Mouse (Mus musculus) Patski (cell line): ENCODE data around the gene Lce1c. TPM values are rescaled to one million over a fixed set of nuclear protein-coding genes. Genes with fewer than 3 reads are reported as not detected.

ENCODE experiments used
- ATAC-seq: fragments of 100-300 bp; one replicate; pipeline ENCODE4 v1.8.0; 2021
- CTCF ChIA-PET: fragments of 350-600 bp; sonication (Branson Sonifier 250); formaldehyde crosslinking; loops from one replicate; lab custom pipeline; 2022; ENCODE audit warnings: inconsistent platforms; lab: Charles Lee
- POLR2A ChIA-PET: fragments of 350-600 bp; sonication (Branson Sonifier 250); formaldehyde crosslinking; loops from one replicate; lab custom pipeline; 2022; ENCODE audit warnings: antibody characterized with exemption, inconsistent platforms; lab: Charles Lee
- DNase-seq: peaks from one replicate; pipeline ENCODE4 v3.0.0-alpha.2; 2011; ENCODE audit warnings: low read depth, low spot score
- H3K27me3 ChIP-seq: fragments of 371-371 bp; one replicate; pipeline ENCODE4 v1.5.1; 2021
- CTCF ChIP-seq: fragments of 100-300 bp; IDR thresholded peaks from one replicate; pipeline ENCODE4 v1.5.1; 2021
- in situ Hi-C: fragments of 300-500 bp; cut with MboI; formaldehyde crosslinking; loops from 3 replicates; pipeline ENCODE4 v1.11.1; 2018; ENCODE audit warnings: low pct_unique_long_range_greater_than_20kb, mixed read lengths
- polyA plus RNA-seq: library from polyadenylated mRNA; unstranded; gene quantifications from one replicate; pipeline ENCODE4 v1.2.3, GENCODE M21; 2021

Lce1c gene
- polyA plus RNA-seq, 1 experiment from 2014 or later, result not detected

DNA sequence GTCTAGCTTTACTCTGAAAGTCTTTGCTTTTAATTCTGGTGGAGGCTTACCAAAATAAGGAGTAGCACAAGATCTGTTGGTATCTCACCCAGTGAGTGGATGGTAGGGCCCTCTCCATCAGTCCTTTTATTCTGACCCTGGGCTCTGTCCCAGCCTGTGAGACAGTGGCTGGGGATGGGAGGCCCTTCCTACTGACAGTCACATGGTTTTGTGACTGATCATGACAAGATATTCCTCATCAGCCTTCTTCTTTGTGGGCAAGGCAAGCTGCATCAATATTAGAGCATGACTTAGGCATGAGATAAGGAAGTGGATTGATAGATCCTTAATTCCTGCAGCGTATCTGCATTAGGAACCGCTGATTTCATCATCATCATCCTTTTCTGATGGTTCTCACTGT lies 29.9 kb downstream of the Lce1c start, which contains the start of gene Lce1e:
Gene Lce1e, minus strand, starts transcription at position 101 of the 400 bp plus-strand sequence.
- DNase-seq (no peak), ATAC-seq (no peak)
- POLR2A ChIA-PET, result no interaction called here
- in situ Hi-C loops, result no loop called here
- CTCF ChIA-PET, result no interaction called here
- TF ChIP-seq CTCF, result no peak
- peaks cover 4% of the 10 kb centered on the region for H3K27me3 ChIP-seq

DNA sequence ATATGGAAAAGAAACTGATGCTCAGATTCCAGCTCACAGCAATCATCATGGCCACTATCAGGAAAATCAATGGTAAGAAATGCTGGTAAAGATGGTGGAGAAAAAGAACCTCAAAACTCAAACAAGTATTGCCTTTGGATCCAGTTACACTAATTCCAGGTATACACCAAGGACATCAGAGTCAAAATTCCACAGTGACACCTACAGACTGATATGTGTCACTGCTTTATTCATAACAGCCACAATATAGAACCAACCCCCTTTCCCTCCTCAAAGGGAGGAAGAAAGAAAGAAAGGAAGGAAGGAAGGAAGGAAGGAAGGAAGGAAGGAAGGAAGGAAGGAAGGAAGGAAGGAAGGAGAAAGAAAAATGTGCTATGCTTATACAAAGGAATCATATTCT lies 36.1 kb downstream of the Lce1c start:
- ChIA-PET CTCF (interaction anchor here (1.1 to 1.4 kb wide), 2 partner anchors 11 to 14 kb away, joined by 3 read pairs; no protein-coding TSS in a partner anchor), POLR2A (no interaction called here)
- DNase-seq, result no peak
- in situ Hi-C loops, result no loop called here
- peak; percentile 15 for TF ChIP-seq CTCF
- ATAC-seq, result peak; percentile 57
- peaks cover 4% of the 10 kb centered on the region for H3K27me3 ChIP-seq

DNA sequence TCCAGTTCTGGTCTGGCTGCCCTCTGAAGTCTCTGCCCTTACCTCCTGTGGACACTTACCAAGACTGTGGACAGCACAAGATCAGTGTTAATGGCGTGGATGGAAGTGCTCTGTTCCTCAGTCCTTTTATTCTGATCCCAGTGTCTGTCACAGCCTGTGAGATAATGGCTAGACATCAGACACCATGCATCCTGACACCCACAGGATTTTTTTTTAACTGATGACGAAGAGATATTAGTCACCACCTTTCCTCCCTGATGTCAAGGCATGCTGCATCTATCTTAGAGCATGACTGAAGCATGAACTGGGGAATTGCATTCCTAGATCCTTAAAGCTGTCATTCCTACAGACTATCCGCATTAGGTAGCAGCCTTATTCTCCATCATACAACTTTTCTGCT lies 41.2 kb downstream of the Lce1c start, which contains the start of gene Lce1f:
Gene Lce1f, minus strand, starts transcription at position 101 of the 400 bp plus-strand sequence.
- no peak for DNase-seq
- in situ Hi-C loops, result no loop called here
- H3K27me3 ChIP-seq, result peaks cover 3% of the 10 kb centered on the region
- ChIA-PET CTCF (no interaction called here), POLR2A (no interaction called here)
- no peak for ATAC-seq
- no peak for TF ChIP-seq CTCF

DNA sequence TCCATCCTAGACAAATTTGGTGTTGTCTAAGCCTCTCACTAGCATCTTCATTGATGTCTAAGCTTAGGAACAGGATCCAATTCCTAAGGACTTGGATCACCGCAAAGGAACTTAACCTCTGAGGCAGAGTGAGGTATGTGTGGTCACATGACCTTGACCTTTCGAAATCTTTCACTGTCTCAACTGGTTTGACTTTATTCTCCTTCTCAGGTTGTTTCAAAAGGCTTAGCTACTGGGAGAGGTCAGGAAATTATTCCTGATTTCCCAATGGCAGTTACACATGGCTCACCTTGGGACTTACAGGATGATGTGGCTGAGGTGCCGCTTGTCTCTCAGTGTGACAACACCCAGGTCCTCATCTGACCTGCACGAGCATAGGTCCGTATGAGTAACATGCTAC lies 43.6 kb downstream of the Lce1c start:
- ChIA-PET POLR2A (no interaction called here), CTCF (no interaction called here)
- DNase-seq (no peak), ATAC-seq (no peak)
- in situ Hi-C loops, result no loop called here
- peaks cover 3% of the 10 kb centered on the region for H3K27me3 ChIP-seq
- no peak for TF ChIP-seq CTCF

Other genes with a start within 250 kb of the Lce1c start
- 11.3 TPM for gene Gm9774, start 249.8 kb upstream of the Lce1c start, polyA plus RNA-seq
- gene Sprr2k, start 246.7 kb upstream of the Lce1c start, polyA plus RNA-seq, result not detected
- gene Sprr1b, start 240.5 kb upstream of the Lce1c start, polyA plus RNA-seq, result 0.19 TPM
- not detected for gene Sprr3, start 220.5 kb upstream of the Lce1c start, polyA plus RNA-seq
- gene Sprr1a, start 193.4 kb upstream of the Lce1c start, polyA plus RNA-seq, result 14.1 TPM
- gene Sprr4, start 178.8 kb upstream of the Lce1c start, polyA plus RNA-seq, result not detected
- gene 2310046K23Rik, start 144.7 kb upstream of the Lce1c start, polyA plus RNA-seq, result not detected
- gene Ivl, start 105.5 kb upstream of the Lce1c start, polyA plus RNA-seq, result not detected
- gene Smcp, start 90.2 kb upstream of the Lce1c start, polyA plus RNA-seq, result not detected
- not detected for gene 2210017I01Rik, start 71.8 kb upstream of the Lce1c start, polyA plus RNA-seq
- gene Lce6a, start 57.6 kb upstream of the Lce1c start, polyA plus RNA-seq, result not detected
- not detected for gene Lce1a1, start 30.9 kb upstream of the Lce1c start, polyA plus RNA-seq
- gene Lce1b, start 22.3 kb upstream of the Lce1c start, polyA plus RNA-seq, result not detected
- not detected for gene Lce1a2, start 8.9 kb upstream of the Lce1c start, polyA plus RNA-seq
- not detected for gene Lce1d, start 8.0 kb downstream of the Lce1c start, polyA plus RNA-seq
- not detected for gene Lce1e, start 29.8 kb downstream of the Lce1c start, polyA plus RNA-seq
- not detected for gene Lce1f, start 41.1 kb downstream of the Lce1c start, polyA plus RNA-seq
- gene Gm38119, start 59.8 kb downstream of the Lce1c start, polyA plus RNA-seq, result not detected
- not detected for gene Lce1g, start 73.1 kb downstream of the Lce1c start, polyA plus RNA-seq
- gene Lce1h, start 85.8 kb downstream of the Lce1c start, polyA plus RNA-seq, result not detected
- gene Lce1i, start 99.7 kb downstream of the Lce1c start, polyA plus RNA-seq, result not detected
- not detected for gene Lce1j, start 111.3 kb downstream of the Lce1c start, polyA plus RNA-seq
- not detected for gene Lce1k, start 128.6 kb downstream of the Lce1c start, polyA plus RNA-seq
- gene Kprp, start 148.0 kb downstream of the Lce1c start, polyA plus RNA-seq, result not detected
- gene Lce1l, start 172.0 kb downstream of the Lce1c start, polyA plus RNA-seq, result not detected
- gene 2310050C09Rik, start 191.0 kb downstream of the Lce1c start, polyA plus RNA-seq, result not detected
- 0.54 TPM for gene Lce3a, start 247.0 kb downstream of the Lce1c start, polyA plus RNA-seq